Mouse (Mus musculus) macrophage (primary cell): Measurements from ENCODE around the gene Slc26a11. TPM values are rescaled to one million over a fixed set of nuclear protein-coding genes. Genes with fewer than 3 reads are reported as not detected.
A peak's percentile ranks its signal among the peaks of the same experiment; 100 is the strongest.

ENCODE experiments used
- H3K27ac ChIP-seq: fragments of 350-480 bp; formaldehyde crosslinking; 2 replicates; pipeline ENCODE4 v1.9.0; 2021
- H3K36me3 ChIP-seq: fragments of 350-480 bp; formaldehyde crosslinking; 2 replicates; pipeline ENCODE4 v1.9.0; 2021; ENCODE audit errors: inconsistent target
- H3K4me3 ChIP-seq: fragments of 350-480 bp; formaldehyde crosslinking; 2 replicates; pipeline ENCODE4 v1.9.0; 2021; ENCODE audit errors: inconsistent target
- H3K79me2 ChIP-seq: fragments of 350-480 bp; formaldehyde crosslinking; 2 replicates; pipeline ENCODE4 v1.9.0; 2021; ENCODE audit errors: inconsistent target
- WGBS: methylation state at CpG from one replicate; pipeline ENCODE4 v1.1.7; 2026; ENCODE audit warnings: inconsistent platforms; ENCODE audit not compliant: missing documents; 5-methylcytosine and 5-hydroxymethylcytosine counted together
- polyA plus RNA-seq: library from polyadenylated mRNA; stranded (reverse); fragments of 250-400 nt; gene quantifications from 3 replicates; pipeline ENCODE4 v1.2.4, GENCODE M21; 2018; ENCODE audit warnings: inconsistent platforms
- total RNA-seq, 78 experiments: library from RNA; depleted of rRNA; stranded (reverse); fragments of 250-400 nt; gene quantifications; 1 replicate in 9 of 78; 2 replicates in 24 of 78; 3 replicates in 43 of 78; 4 replicates in 2 of 78; pipeline ENCODE4 v1.2.4; 2018; ENCODE audit warnings: inconsistent platforms in 56 of 78

Slc26a11 gene
- 100 to 1,000 TPM in 9 of 26 experiments, 10 to 100 TPM in 17; 15.5 to 377 (median 67.8) TPM for total RNA-seq (2018; cell fraction: chromatin; rRNA removed)
- total RNA-seq (2018; cell fraction: cytosol; rRNA removed), result 10 to 100 TPM in 25 of 26 experiments, 1 to 10 TPM in 1; 9.5 to 65.6 (median 19.1) TPM
- 100 to 1,000 TPM in 9 of 26 experiments, 10 to 100 TPM in 17; 14.8 to 287 (median 44.4) TPM for total RNA-seq (2018; cell fraction: nucleus; rRNA removed)
- 18.1 to 63.0 TPM (median 27.9 TPM) in 3 replicates for polyA plus RNA-seq

- peaks cover 36% of the 10 kb centered on the region for H3K36me3 ChIP-seq
- WGBS, result 4% methylated on average over 29 of the region's 40 CpGs
- H3K79me2 ChIP-seq, result peaks cover 73% of the 10 kb centered on the region; the same call in 1 of the 2 replicates
- peak within 1 kb of the TSS; percentile 95 for H3K27ac ChIP-seq
- peak within 1 kb of the TSS; percentile 78 for H3K4me3 ChIP-seq
These were observed at the start of gene Slc26a11, which contains the start of gene Sgsh for GRCm38 (mm10) chr11:119355443-119356385. TSS of gene Slc26a11 (plus strand) at chr11:119355557. TSS of gene Sgsh (minus strand) at chr11:119355536.

GRCm38 (mm10) chr11:119306762-119307657 lies 48.3 kb upstream of the Slc26a11 start:
- no peaks in the 10 kb centered on the region for H3K36me3 ChIP-seq
- no peak overlapping the region for H3K27ac ChIP-seq
- 78% methylated on average over 13 of the region's 13 CpGs for WGBS
- no peaks in the 10 kb centered on the region for H3K79me2 ChIP-seq
- no peak overlapping the region for H3K4me3 ChIP-seq

GRCm38 (mm10) chr11:119307658-119307867 lies 47.8 kb upstream of the Slc26a11 start, which contains the start of gene Card14:
TSS of gene Card14 (plus strand) at chr11:119307768.
- 77% methylated on average over 1 of the region's 1 CpGs for WGBS
- H3K79me2 ChIP-seq, result no peaks in the 10 kb centered on the region
- no peaks in the 10 kb centered on the region for H3K36me3 ChIP-seq
- no peak within 1 kb of the TSS for H3K27ac ChIP-seq
- no peak within 1 kb of the TSS for H3K4me3 ChIP-seq

GRCm38 (mm10) chr11:119307916-119308315 lies 47.4 kb upstream of the Slc26a11 start:
- H3K36me3 ChIP-seq, result no peaks in the 10 kb centered on the region
- no peaks in the 10 kb centered on the region for H3K79me2 ChIP-seq
- WGBS, result 66% methylated on average over 11 of the region's 11 CpGs
- no peak overlapping the region for H3K27ac ChIP-seq
- H3K4me3 ChIP-seq, result no peak overlapping the region

GRCm38 (mm10) chr11:119310621-119311020 lies 44.7 kb upstream of the Slc26a11 start:
- 33% methylated on average over 10 of the region's 10 CpGs for WGBS
- no peaks in the 10 kb centered on the region for H3K36me3 ChIP-seq
- no peak overlapping the region for H3K4me3 ChIP-seq
- H3K79me2 ChIP-seq, result no peaks in the 10 kb centered on the region
- no peak overlapping the region for H3K27ac ChIP-seq

- Histone ChIP-seq H3K27ac (no peak overlapping the region), H3K4me3 (no peak overlapping the region), H3K36me3 (no peaks in the 10 kb centered on the region), H3K79me2 (no peaks in the 10 kb centered on the region)
- WGBS, result 74% methylated on average over 17 of the region's 17 CpGs
These were observed 41.0 kb upstream of the Slc26a11 start for GRCm38 (mm10) chr11:119314252-119314936.

- Histone ChIP-seq H3K27ac (no peak overlapping the region), H3K4me3 (no peak overlapping the region), H3K79me2 (no peaks in the 10 kb centered on the region), H3K36me3 (no peaks in the 10 kb centered on the region)
- 91% methylated on average over 4 of the region's 4 CpGs for WGBS
These were observed 38.6 kb upstream of the Slc26a11 start for GRCm38 (mm10) chr11:119316720-119317119.

- no peaks in the 10 kb centered on the region for H3K79me2 ChIP-seq
- no peak overlapping the region for H3K4me3 ChIP-seq
- no peaks in the 10 kb centered on the region for H3K36me3 ChIP-seq
- 65% methylated on average over 13 of the region's 13 CpGs for WGBS
- H3K27ac ChIP-seq, result no peak overlapping the region
These were observed 32.8 kb upstream of the Slc26a11 start for GRCm38 (mm10) chr11:119322521-119322920.

- H3K27ac ChIP-seq, result no peak overlapping the region
- H3K36me3 ChIP-seq, result no peaks in the 10 kb centered on the region
- WGBS, result 84% methylated on average over 1 of the region's 1 CpGs
- H3K4me3 ChIP-seq, result no peak overlapping the region
- no peaks in the 10 kb centered on the region for H3K79me2 ChIP-seq
These were observed 30.3 kb upstream of the Slc26a11 start for GRCm38 (mm10) chr11:119325068-119325467.

- H3K4me3 ChIP-seq, result no peak overlapping the region
- H3K36me3 ChIP-seq, result no peaks in the 10 kb centered on the region
- no peak overlapping the region for H3K27ac ChIP-seq
- H3K79me2 ChIP-seq, result no peaks in the 10 kb centered on the region
- 77% methylated on average over 4 of the region's 4 CpGs for WGBS
These were observed 24.8 kb upstream of the Slc26a11 start for GRCm38 (mm10) chr11:119330592-119330991.

- no peak overlapping the region for H3K27ac ChIP-seq
- H3K36me3 ChIP-seq, result no peaks in the 10 kb centered on the region
- H3K4me3 ChIP-seq, result no peak overlapping the region
- WGBS, result 26% methylated on average over 3 of the region's 3 CpGs
- H3K79me2 ChIP-seq, result no peaks in the 10 kb centered on the region
These were observed 23.4 kb upstream of the Slc26a11 start for GRCm38 (mm10) chr11:119331970-119332369.

- Histone ChIP-seq H3K79me2 (no peaks in the 10 kb centered on the region), H3K4me3 (no peak overlapping the region), H3K36me3 (no peaks in the 10 kb centered on the region), H3K27ac (no peak overlapping the region)
- 89% methylated on average over 10 of the region's 10 CpGs for WGBS
These were observed 16.9 kb upstream of the Slc26a11 start for GRCm38 (mm10) chr11:119338271-119339059.

- Histone ChIP-seq H3K36me3 (peaks cover under 1% of the 10 kb centered on the region; the same call in 1 of the 2 replicates), H3K4me3 (no peak overlapping the region), H3K79me2 (no peaks in the 10 kb centered on the region), H3K27ac (no peak overlapping the region)
- WGBS, result 51% methylated on average over 5 of the region's 5 CpGs
These were observed 16.2 kb upstream of the Slc26a11 start for GRCm38 (mm10) chr11:119339179-119339578.
